In the genomic region with DNA sequence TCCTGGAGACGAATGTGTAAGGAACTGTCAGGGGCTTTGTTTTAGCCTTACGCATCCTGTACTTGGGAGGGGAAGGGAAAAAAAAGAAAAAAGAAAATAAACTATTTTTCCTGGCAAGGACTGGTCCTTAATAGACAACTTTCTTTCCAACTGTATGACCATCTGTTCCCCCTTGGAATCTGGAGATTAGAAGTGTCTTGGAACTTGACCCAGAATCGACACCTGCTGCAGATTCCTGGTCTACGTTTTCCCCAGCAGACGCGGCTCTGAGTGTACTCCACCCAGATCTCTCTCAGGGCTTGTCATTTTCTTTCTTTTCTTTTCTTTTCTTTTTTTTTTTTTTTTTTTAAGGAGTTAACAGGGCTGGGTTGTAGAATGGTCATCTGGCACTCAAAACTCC, we compare ENCODE assay signal across 25 mouse cellular contexts. TPM values are rescaled to one million over a fixed set of nuclear protein-coding genes. Genes with fewer than 3 reads are reported as not detected.
DNase-seq lines count a peak whose midpoint lies in the region; ATAC-seq and TF ChIP-seq lines count a peak whose summit lies in the region.
"Had no signal": no experiment of that assay in that cellular context is flagged by ENCODE, and none has a peak within 500 bp of the region (broad histone marks: within the 10 kb centered on the region; RNA-seq: fewer than 3 reads in every experiment).

No protein-coding gene starts in this region.

- no peaks in the 10 kb centered on the region for H3K27me3 ChIP-seq in forebrain, postnatal 0 days (ENCODE audit: insufficient read depth, low read length)
- H3K27me3 ChIP-seq in forebrain, embryonic 10.5 days (ENCODE audit: poor library complexity, severe bottlenecking), result no peaks in the 10 kb centered on the region
- H3K27me3 ChIP-seq in limb, embryonic 13.5 days, result 0 out of 2 replicates have a peak, but pooled peaks cover 2% of the 10 kb centered on the region
- no peaks in the 10 kb centered on the region for H3K27me3 ChIP-seq in limb, embryonic 10.5 days (ENCODE audit: low read depth, poor library complexity, severe bottlenecking)
- no peaks in the 10 kb centered on the region for H3K27me3 ChIP-seq in embryonic facial prominence, embryonic 10.5 days (replicated peaks; ENCODE audit: low read depth, poor library complexity, severe bottlenecking)
- H3K27me3 ChIP-seq: forebrain, embryonic 13.5 days; intestine, embryonic 15.5 days; neural tube, embryonic 13.5 days had no signal

- no peaks in the 10 kb centered on the region for H3K9me3 ChIP-seq in forebrain, postnatal 0 days (ENCODE audit: low read length)
- H3K9me3 ChIP-seq in forebrain, embryonic 10.5 days, result no peaks in the 10 kb centered on the region
- H3K9me3 ChIP-seq in limb, embryonic 13.5 days, result no peaks in the 10 kb centered on the region
- H3K9me3 ChIP-seq in limb, embryonic 10.5 days (replicated peaks), result no peaks in the 10 kb centered on the region
- no peaks in the 10 kb centered on the region for H3K9me3 ChIP-seq in embryonic facial prominence, embryonic 10.5 days
- H3K9me3 ChIP-seq: embryonic facial prominence, embryonic 15.5 days; forebrain, embryonic 13.5 days; intestine, embryonic 15.5 days; lung, embryonic 15.5 days; neural tube, embryonic 13.5 days had no signal

- no peak for TF ChIP-seq CTCF in forebrain, postnatal 0 days (IDR thresholded peaks at IDR 0.05; ENCODE audit: low read depth)

- H3K4me3 ChIP-seq in forebrain, postnatal 0 days (ENCODE audit: low read depth, low read length), result no peak overlapping the region
- H3K4me3 ChIP-seq in forebrain, embryonic 10.5 days, result no peak overlapping the region
- no peak overlapping the region for H3K4me3 ChIP-seq in limb, embryonic 13.5 days
- H3K4me3 ChIP-seq in limb, embryonic 10.5 days, result no peak overlapping the region
- H3K4me3 ChIP-seq in embryonic facial prominence, embryonic 10.5 days, result no peak overlapping the region
- H3K4me3 ChIP-seq: embryonic facial prominence, embryonic 15.5 days; forebrain, embryonic 13.5 days; intestine, embryonic 15.5 days; layer of hippocampus, adult 2 months; lung, embryonic 15.5 days; neural tube, embryonic 13.5 days had no signal

- H3K4me2 ChIP-seq in forebrain, postnatal 0 days (ENCODE audit: low read depth), result no peak overlapping the region
- no peak overlapping the region for H3K4me2 ChIP-seq in limb, embryonic 13.5 days (replicated peaks)
- H3K4me2 ChIP-seq: embryonic facial prominence, embryonic 15.5 days; forebrain, embryonic 13.5 days; heart, embryonic 11.5 days; intestine, embryonic 15.5 days; lung, embryonic 15.5 days; midbrain, embryonic 11.5 days; neural tube, embryonic 13.5 days had no signal

- DNase-seq in forebrain, postnatal 0 days, result peak; percentile 27
- DNase-seq in forebrain, embryonic 10.5 days (ENCODE audit: extremely low spot score, low spot score), result no peak
- DNase-seq in limb, embryonic 10.5 days (ENCODE audit: low spot score), result no peak
- peak; percentile 29 for DNase-seq in brain, adult 2 months (ENCODE audit: low read depth, low spot score)
- DNase-seq in embryonic facial prominence, embryonic 10.5 days (ENCODE audit: low spot score), result peak; percentile 4
- no peak for DNase-seq in adrenal gland, adult 8-10 months
- DNase-seq: adrenal gland, postnatal 25 days; cerebellum, adult 9-10 months; kidney, adult 2 months; kidney, postnatal 36 days; right cerebral cortex, postnatal 25 days; spleen, adult 18-20 months had no signal

- WGBS in forebrain, postnatal 0 days, result 48% methylated on average over 6 of the region's 6 CpGs
- WGBS in forebrain, embryonic 10.5 days, result 90% methylated on average over 6 of the region's 6 CpGs
- 58% methylated on average over 6 of the region's 6 CpGs for WGBS in limb, embryonic 13.5 days
- 87% methylated on average over 6 of the region's 6 CpGs for WGBS in limb, embryonic 10.5 days
- WGBS in embryonic facial prominence, embryonic 10.5 days, result 74% methylated on average over 6 of the region's 6 CpGs

- H3K9ac ChIP-seq in forebrain, postnatal 0 days, result no peak overlapping the region
- H3K9ac ChIP-seq in limb, embryonic 13.5 days, result no peak overlapping the region
- H3K9ac ChIP-seq: embryonic facial prominence, embryonic 15.5 days; forebrain, embryonic 13.5 days; intestine, embryonic 15.5 days; lung, embryonic 15.5 days; neural tube, embryonic 13.5 days had no signal

- no peaks in the 10 kb centered on the region for H3K4me1 ChIP-seq in forebrain, postnatal 0 days (ENCODE audit: insufficient read depth)
- peaks cover 1% of the 10 kb centered on the region for H3K4me1 ChIP-seq in forebrain, embryonic 10.5 days
- no peaks in the 10 kb centered on the region; the same call in none of the 2 replicates for H3K4me1 ChIP-seq in limb, embryonic 13.5 days
- peaks cover 5% of the 10 kb centered on the region; the same call in 1 of the 2 replicates for H3K4me1 ChIP-seq in limb, embryonic 10.5 days
- H3K4me1 ChIP-seq in embryonic facial prominence, embryonic 10.5 days, result peaks cover 15% of the 10 kb centered on the region
- H3K4me1 ChIP-seq: embryonic facial prominence, embryonic 15.5 days; forebrain, embryonic 13.5 days; intestine, embryonic 15.5 days; lung, embryonic 15.5 days; neural tube, embryonic 13.5 days had no signal

- no peak overlapping the region for H3K27ac ChIP-seq in forebrain, postnatal 0 days (ENCODE audit: low read depth, low read length)
- no peak overlapping the region for H3K27ac ChIP-seq in forebrain, embryonic 10.5 days
- no peak overlapping the region for H3K27ac ChIP-seq in limb, embryonic 13.5 days
- no peak overlapping the region for H3K27ac ChIP-seq in limb, embryonic 10.5 days
- no peak overlapping the region for H3K27ac ChIP-seq in embryonic facial prominence, embryonic 10.5 days (replicated peaks)
- H3K27ac ChIP-seq: embryonic facial prominence, embryonic 15.5 days; forebrain, embryonic 13.5 days; intestine, embryonic 15.5 days; layer of hippocampus, adult 2 months; lung, embryonic 15.5 days; neural tube, embryonic 13.5 days; stomach, postnatal 0 days had no signal

- H3K36me3 ChIP-seq in forebrain, postnatal 0 days (ENCODE audit: insufficient read depth), result no peaks in the 10 kb centered on the region
- peaks cover 26% of the 10 kb centered on the region for H3K36me3 ChIP-seq in forebrain, embryonic 10.5 days (replicated peaks)
- 0 out of 2 replicates have a peak, but pooled peaks cover 4% of the 10 kb centered on the region for H3K36me3 ChIP-seq in limb, embryonic 13.5 days
- H3K36me3 ChIP-seq in limb, embryonic 10.5 days, result peaks cover 58% of the 10 kb centered on the region
- H3K36me3 ChIP-seq in embryonic facial prominence, embryonic 10.5 days (replicated peaks), result peaks cover 37% of the 10 kb centered on the region
- H3K36me3 ChIP-seq: embryonic facial prominence, embryonic 15.5 days; intestine, embryonic 15.5 days; lung, embryonic 15.5 days; neural tube, embryonic 13.5 days had no signal

- ATAC-seq in forebrain, postnatal 0 days, result no peak
- peak; percentile 55 for ATAC-seq in limb, embryonic 13.5 days (ENCODE audit: low FRiP score, low read depth)
- ATAC-seq in inflammation-experienced regulatory T-cells, adult 6 months, result no peak
- ATAC-seq: CD4-positive, CD25-positive, alpha-beta regulatory T cell, adult 4 months; forebrain, embryonic 13.5 days; hindbrain, embryonic 16.5 days; intestine, embryonic 15.5 days had no signal

RNA-seq across cellular contexts. Expression of a gene that starts 8.3 kb away (rescaled TPM):
- 2.3 and 3.2 TPM in 2 replicates for total RNA-seq in forebrain, postnatal 0 days (2014; rRNA removed)
- polyA plus RNA-seq in forebrain, postnatal 0 days (2015; fragmentation: Nextera tagmentation; extraction: Ambion mirVana), result 1.3 and 2.0 TPM in 2 replicates
- 19.7 and 22.6 TPM in 2 replicates for polyA plus RNA-seq in forebrain, embryonic 10.5 days (2016; fragmentation: Nextera tagmentation; extraction: Ambion mirVana)
- polyA plus RNA-seq in limb, embryonic 13.5 days (2015; fragmentation: Nextera tagmentation; extraction: Ambion mirVana), result 18.6 and 19.1 TPM in 2 replicates
- polyA plus RNA-seq in limb, embryonic 10.5 days (2016; fragmentation: Nextera tagmentation; extraction: Ambion mirVana), result 30.0 and 36.1 TPM in 2 replicates
- polyA plus RNA-seq in embryonic facial prominence, embryonic 10.5 days (2016; fragmentation: Nextera tagmentation; extraction: Ambion mirVana), result 22.2 and 23.8 TPM in 2 replicates
- under 1 TPM; 0.08 to 0.21 (median 0.15) TPM for polyA plus RNA-seq in inflammation-experienced regulatory T-cells, adult 6 months (2017; shearing (Covaris generic))
- total RNA-seq in adrenal gland, adult 8-10 months (2022), result 1 to 10 TPM; 4.1 to 8.7 (median 5.4) TPM
- polyA plus RNA-seq: CD4-positive, CD25-positive, alpha-beta regulatory T cell, adult 4 months had no signal

Comparison
In these comparisons a context has a peak if more than half of its experiments do, and no peak if none do; other contexts are left out.
1. DNase-seq: peak in forebrain, postnatal 0 days (single experiment), brain, adult 2 months (single experiment) and embryonic facial prominence, embryonic 10.5 days (single experiment); none in forebrain, embryonic 10.5 days (single experiment), limb, embryonic 10.5 days (single experiment) and adrenal gland, adult 8-10 months (single experiment).